Mouse (Mus musculus) 416B (cell line): ENCODE data around the gene Snap47.
"Not testable (repeated sequence)": the region's sequence is repeated elsewhere in the genome, so short reads cannot be mapped to it uniquely, and the experiment has no call there.

Experiments
- DNase-seq: peaks from one replicate; pipeline ENCODE4 v3.0.0; 2011; ENCODE audit warnings: low read depth

Snap47 gene

DNA sequence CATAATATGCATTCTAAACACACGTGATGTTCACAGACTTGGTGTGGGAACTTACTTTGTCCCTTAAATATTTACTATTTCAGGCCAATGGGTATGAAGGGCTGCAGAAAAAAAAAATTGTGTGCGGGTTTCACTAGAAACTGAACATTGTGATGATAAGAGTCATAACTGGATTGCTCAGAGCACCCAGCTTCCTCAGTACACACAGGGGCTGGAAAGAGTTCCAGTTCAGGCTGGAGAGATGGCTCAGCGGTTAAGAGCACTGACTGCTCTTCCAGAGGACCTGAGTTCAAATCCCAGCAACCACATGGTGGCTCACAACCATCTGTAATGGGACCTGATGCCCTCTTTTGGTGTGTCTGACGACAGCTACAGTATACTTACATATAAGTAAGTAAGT, 83.0 kb downstream of the Snap47 start:
- not testable (repeated sequence) for DNase-seq

DNA sequence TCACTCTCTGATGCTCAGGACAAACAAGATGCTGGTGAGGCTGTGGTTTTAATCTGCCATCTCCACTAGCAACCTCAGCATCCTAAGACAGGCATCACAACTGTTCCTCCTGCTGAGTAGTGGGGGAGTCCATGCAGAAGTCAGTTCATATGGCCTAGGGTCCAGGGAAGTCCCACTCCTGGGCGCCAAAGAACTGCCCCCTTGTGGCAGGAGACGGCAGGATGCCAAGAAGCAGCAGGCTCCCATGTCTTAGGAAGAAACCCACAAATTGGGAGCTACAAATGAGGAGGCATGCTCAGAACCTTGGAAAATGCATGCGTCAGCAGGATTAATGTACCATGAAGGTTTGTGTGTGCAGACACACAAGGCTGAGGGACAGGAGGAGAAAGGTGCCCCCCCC, 84.4 kb downstream of the Snap47 start:
- DNase-seq = peak; percentile 16

GRCm38 (mm10) chr11:59366031-59366430, 85.0 kb downstream of the Snap47 start:
- DNase-seq = no peak

- no peak for DNase-seq
Measured at GRCm38 (mm10) chr11:59364417-59364816, 86.6 kb downstream of the Snap47 start.

- no peak for DNase-seq
Measured at GRCm38 (mm10) chr11:59364007-59364406, 87.0 kb downstream of the Snap47 start.

DNA sequence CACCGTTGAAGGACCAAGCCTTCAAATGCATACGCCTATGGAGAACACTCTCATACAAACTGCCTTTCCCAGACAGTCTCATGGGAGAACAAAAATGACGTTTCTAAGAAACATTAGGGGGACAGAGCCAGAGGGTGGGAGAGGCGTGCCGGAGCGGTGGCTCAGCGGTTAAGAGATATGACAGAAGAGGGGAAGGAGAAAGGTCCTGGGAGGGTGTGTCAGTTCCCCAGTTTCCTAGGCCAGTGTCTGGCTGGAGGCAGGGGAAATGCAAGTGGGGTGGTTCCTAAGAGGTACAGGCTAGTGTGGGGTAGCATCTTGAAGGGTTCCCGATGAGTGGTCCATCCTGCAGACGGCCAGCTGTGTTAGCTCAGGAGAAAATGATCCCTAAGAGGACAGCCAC, 89.7 kb downstream of the Snap47 start:
- DNase-seq = no peak
